Mouse (Mus musculus) liver, adult 2 months (tissue): ENCODE data around the gene Dnajb8. TPM values are rescaled to one million over a fixed set of nuclear protein-coding genes. Genes with fewer than 3 reads are reported as not detected.

Experiments
- DNase-seq: peaks from one replicate; pipeline ENCODE4 v3.0.0-alpha.2; 2011; ENCODE audit warnings: low read depth, low spot score; ENCODE audit errors: extremely low read depth
- H3K27ac ChIP-seq: fragments of 200-500 bp; replicated peaks from 2 replicates; pipeline ENCODE4 v1.5.1; 2012; ENCODE audit warnings: low read depth, mild to moderate bottlenecking, control low read depth, inconsistent platforms, low read length; ENCODE audit not compliant: insufficient read depth
- H3K27me3 ChIP-seq: fragments of 200-500 bp; 2 replicates; pipeline ENCODE4 v1.6.1; 2012; ENCODE audit warnings: mild to moderate bottlenecking, moderate library complexity, low read length, inconsistent platforms; ENCODE audit not compliant: control insufficient read depth, insufficient read depth
- H3K36me3 ChIP-seq: fragments of 200-500 bp; 2 replicates; pipeline ENCODE4 v1.6.1; 2012; ENCODE audit warnings: low read length, inconsistent platforms; ENCODE audit not compliant: control insufficient read depth, insufficient read depth
- H3K4me1 ChIP-seq: fragments of 200-500 bp; 2 replicates; pipeline ENCODE4 v1.6.1; 2011; ENCODE audit warnings: low read length; ENCODE audit not compliant: control insufficient read depth, insufficient read depth
- H3K4me3 ChIP-seq: fragments of 200-500 bp; 2 replicates; pipeline ENCODE4 v1.5.1; 2011; ENCODE audit warnings: low read depth, mild to moderate bottlenecking, control low read depth, low read length, moderate library complexity; ENCODE audit not compliant: insufficient read depth
- H3K79me2 ChIP-seq: fragments of 200-500 bp; 2 replicates; pipeline ENCODE4 v1.6.1; 2012; ENCODE audit warnings: inconsistent platforms, mild to moderate bottlenecking, low read length, moderate library complexity; ENCODE audit not compliant: control insufficient read depth, insufficient read depth
- H3K9ac ChIP-seq: fragments of 200-500 bp; 2 replicates; pipeline ENCODE4 v1.6.1; 2012; ENCODE audit warnings: low read depth, mild to moderate bottlenecking, control low read depth, inconsistent platforms, low read length
- CTCF ChIP-seq: fragments of 200-500 bp; IDR thresholded peaks from 2 replicates; pipeline ENCODE4 v1.5.1; 2011; ENCODE audit warnings: low read depth, low read length, control low read depth
- POLR2A ChIP-seq: fragments of 200-500 bp; IDR thresholded peaks from 2 replicates; pipeline ENCODE4 v1.6.1; 2011; ENCODE audit warnings: low read length, control low read depth; ENCODE audit not compliant: insufficient read depth; ENCODE audit errors: extremely low read depth
- WGBS: fragments of 180-500 bp; shearing (Covaris S2); methylation state at CpG from one replicate; pipeline ENCODE4 v1.1.7; 2018; 5-methylcytosine and 5-hydroxymethylcytosine counted together
- polyA plus RNA-seq: library from polyadenylated mRNA; depleted of rRNA; stranded (reverse); fragments of >200 nt; gene quantifications from 2 replicates; pipeline ENCODE4 v1.2.3, GENCODE M21; 2012
- total RNA-seq: library from RNA; depleted of rRNA; stranded (reverse); fragments of >200 nt; gene quantifications from 2 replicates; pipeline ENCODE4 v1.2.3, GENCODE M21; 2014

Dnajb8 gene
- total and polyA plus RNA-seq, 2 experiments: not detected

GRCm38 (mm10) chr6:88205937-88206336 lies 16.1 kb upstream of the Dnajb8 start:
- WGBS: 26% methylated on average over 9 of the region's 9 CpGs
- no peak for DNase-seq
- H3K79me2 ChIP-seq: no peaks in the 10 kb centered on the region
- no peaks in the 10 kb centered on the region for H3K4me1 ChIP-seq
- H3K36me3 ChIP-seq: no peaks in the 10 kb centered on the region
- H3K9ac ChIP-seq: no peak overlapping the region
- peaks cover 13% of the 10 kb centered on the region for H3K27me3 ChIP-seq
- H3K4me3 ChIP-seq: no peak overlapping the region
- TF ChIP-seq CTCF: no peak
- no peak overlapping the region for H3K27ac ChIP-seq

DNA sequence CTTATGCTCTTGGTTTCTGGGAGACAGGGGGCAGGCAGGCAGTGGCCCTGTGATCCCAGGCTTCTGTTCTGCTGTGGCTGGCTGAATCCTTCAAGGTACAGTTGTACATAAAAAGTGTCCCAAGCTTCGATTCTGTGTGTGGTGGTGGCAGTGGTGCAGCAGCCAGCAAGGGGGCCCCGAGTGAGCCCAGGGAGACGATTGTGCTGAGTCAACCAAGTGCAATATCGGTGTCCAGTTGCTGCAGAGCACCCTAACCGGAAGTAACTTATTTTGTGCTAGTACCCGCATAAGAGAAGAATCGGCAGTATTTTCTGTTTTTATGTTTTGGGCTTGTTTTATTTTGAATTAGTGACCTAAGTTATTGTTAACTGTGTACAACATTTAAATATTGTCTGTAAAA lies 15.5 kb upstream of the Dnajb8 start:
- Histone ChIP-seq H3K79me2 (no peaks in the 10 kb centered on the region), H3K27ac (no peak overlapping the region), H3K36me3 (no peaks in the 10 kb centered on the region), H3K4me1 (no peaks in the 10 kb centered on the region), H3K9ac (no peak overlapping the region), H3K27me3 (peaks cover 7% of the 10 kb centered on the region; the same call in 1 of the 2 replicates), H3K4me3 (no peak overlapping the region)
- no peak for DNase-seq
- TF ChIP-seq POLR2A (no peak), CTCF (no peak)
- WGBS: 52% methylated on average over 7 of the region's 7 CpGs

GRCm38 (mm10) chr6:88207403-88208033 lies 14.6 kb upstream of the Dnajb8 start:
- no peak overlapping the region for H3K9ac ChIP-seq
- 91% methylated on average over 10 of the region's 10 CpGs for WGBS
- DNase-seq: no peak
- no peaks in the 10 kb centered on the region for H3K4me1 ChIP-seq
- H3K36me3 ChIP-seq: no peaks in the 10 kb centered on the region
- TF ChIP-seq CTCF: no peak
- TF ChIP-seq POLR2A: no peak
- no peaks in the 10 kb centered on the region for H3K79me2 ChIP-seq
- no peak overlapping the region for H3K4me3 ChIP-seq
- peaks cover 5% of the 10 kb centered on the region; the same call in 1 of the 2 replicates for H3K27me3 ChIP-seq
- no peak overlapping the region for H3K27ac ChIP-seq

DNA sequence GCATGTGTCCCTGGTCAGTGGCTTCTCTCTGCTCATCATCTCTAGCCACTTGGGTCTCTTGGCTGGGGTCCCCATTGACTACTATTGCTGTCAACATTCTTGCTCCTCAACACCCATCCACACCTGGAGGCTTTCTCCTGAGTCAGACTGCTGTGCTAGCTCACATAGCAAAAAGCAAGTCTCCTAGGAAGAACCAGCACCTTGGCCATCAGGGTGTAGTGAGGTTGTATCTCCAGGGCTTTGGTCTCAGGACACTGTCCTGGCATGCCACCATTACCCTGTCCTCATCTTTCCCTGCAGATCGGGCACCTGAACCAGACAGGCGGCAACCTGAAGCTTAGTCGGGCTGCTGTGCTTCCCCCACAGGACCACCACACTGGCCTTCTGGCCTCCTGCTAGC lies 13.7 kb upstream of the Dnajb8 start:
- TF ChIP-seq CTCF: no peak
- no peak for TF ChIP-seq POLR2A
- Histone ChIP-seq H3K27ac (no peak overlapping the region), H3K4me1 (no peaks in the 10 kb centered on the region), H3K36me3 (no peaks in the 10 kb centered on the region), H3K4me3 (no peak overlapping the region), H3K79me2 (no peaks in the 10 kb centered on the region), H3K9ac (no peak overlapping the region), H3K27me3 (peaks cover 5% of the 10 kb centered on the region; the same call in 1 of the 2 replicates)
- 96% methylated on average over 3 of the region's 3 CpGs for WGBS
- no peak for DNase-seq

DNA sequence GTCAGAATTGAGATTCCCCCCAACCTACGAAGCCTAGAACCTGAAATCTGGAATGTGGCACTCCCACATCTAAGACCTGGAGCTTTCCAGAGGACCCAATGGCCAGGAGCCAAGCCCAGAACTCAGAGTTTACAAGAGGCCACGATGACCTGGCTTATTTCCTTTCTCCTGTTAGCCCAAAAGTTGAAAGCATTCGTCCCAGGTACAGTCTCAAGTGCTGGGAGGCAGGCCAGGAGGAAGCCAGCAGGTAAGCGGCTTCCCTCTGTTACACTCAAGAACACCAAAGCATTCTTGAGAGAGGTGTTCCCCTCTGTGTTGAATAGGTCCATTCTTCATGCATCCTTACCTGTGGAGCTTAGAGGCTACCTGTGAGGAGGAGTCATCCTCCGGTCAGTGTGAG lies 12.6 kb upstream of the Dnajb8 start:
- Histone ChIP-seq H3K27ac (no peak overlapping the region), H3K27me3 (peaks cover 3% of the 10 kb centered on the region; the same call in 1 of the 2 replicates), H3K79me2 (no peaks in the 10 kb centered on the region), H3K36me3 (no peaks in the 10 kb centered on the region), H3K4me1 (no peaks in the 10 kb centered on the region), H3K4me3 (no peak overlapping the region), H3K9ac (no peak overlapping the region)
- WGBS: 69% methylated on average over 5 of the region's 5 CpGs
- no peak for DNase-seq
- TF ChIP-seq POLR2A (no peak), CTCF (no peak)

DNA sequence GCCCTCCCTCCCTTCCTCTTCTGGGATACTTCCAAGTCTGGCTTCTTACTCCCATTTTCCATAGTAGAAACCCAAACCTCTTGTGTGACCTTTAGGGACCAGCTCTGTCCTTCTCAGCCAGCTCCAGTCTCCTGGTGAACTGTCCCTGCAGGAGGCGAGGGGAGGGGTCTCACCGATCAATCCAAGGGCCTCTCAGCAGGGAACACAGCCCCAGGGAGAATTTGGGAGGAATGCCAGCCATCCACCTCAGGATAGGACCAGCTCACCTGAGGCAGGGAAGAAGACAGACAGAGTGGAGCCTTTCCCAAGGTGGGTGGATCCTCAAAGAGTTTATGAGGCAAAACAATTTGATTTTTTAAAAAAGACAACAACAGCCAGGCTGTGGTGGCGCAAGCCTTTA lies 11.9 kb upstream of the Dnajb8 start:
- no peak for DNase-seq
- Histone ChIP-seq H3K4me3 (no peak overlapping the region), H3K36me3 (no peaks in the 10 kb centered on the region), H3K27me3 (no peaks in the 10 kb centered on the region), H3K4me1 (no peaks in the 10 kb centered on the region), H3K9ac (no peak overlapping the region), H3K27ac (no peak overlapping the region), H3K79me2 (no peaks in the 10 kb centered on the region)
- TF ChIP-seq CTCF (no peak), POLR2A (no peak)
- WGBS: 56% methylated on average over 3 of the region's 3 CpGs
